Mouse (Mus musculus) embryonic fibroblast, embryonic 13.5 days (primary cell): ENCODE data around the gene Fopnl.

Experiments used
- CTCF ChIP-seq: IDR thresholded peaks from 2 replicates; pipeline ENCODE4 v1.5.1; 2011; ENCODE audit warnings: mild to moderate bottlenecking, control low read depth, low read length, moderate library complexity, borderline replicate concordance; ENCODE audit not compliant: insufficient read depth
- POLR2A ChIP-seq: IDR thresholded peaks from 2 replicates; pipeline ENCODE4 v1.6.1; 2011; ENCODE audit warnings: low read depth, mild to moderate bottlenecking, control low read depth, low read length, moderate library complexity

- TF ChIP-seq POLR2A (no peak), CTCF (peak; percentile 83; the same call in 1 of the 2 replicates)
Observed at GRCm38 (mm10) chr16:14311371-14311770, 5.8 kb downstream of the Fopnl start.
